Mouse (Mus musculus): ENCODE measurements at regions not wholly inside any gene's neighbourhood (a gene's known extent, or its start where the extent isn't known, plus 50 kb on each side); places are given as distances from the start of the nearest gene placed in this dataset.

- Histone ChIP-seq H3K27ac (ENCODE audit: insufficient read depth, low read depth, low read length) (no peak overlapping the region), H3K4me3 (ENCODE audit: insufficient read depth, low read depth, low read length) (no peak overlapping the region), H3K4me1 (ENCODE audit: control insufficient read depth, insufficient read depth, low read length) (no peaks in the 10 kb centered on the region)
- 3% methylated on average over 1 of the region's 1 CpGs for WGBS
- no peak for TF ChIP-seq CTCF (IDR thresholded peaks at IDR 0.05; ENCODE audit: insufficient read depth, low read depth, low read length)
- TF ChIP-seq POLR2A (IDR thresholded peaks at IDR 0.05; ENCODE audit: insufficient read depth, low read depth, low read length): no peak
Observed at GRCm38 (mm10) chr16:39512774-39513173, 471.4 kb upstream of the Lsamp start.

DNA sequence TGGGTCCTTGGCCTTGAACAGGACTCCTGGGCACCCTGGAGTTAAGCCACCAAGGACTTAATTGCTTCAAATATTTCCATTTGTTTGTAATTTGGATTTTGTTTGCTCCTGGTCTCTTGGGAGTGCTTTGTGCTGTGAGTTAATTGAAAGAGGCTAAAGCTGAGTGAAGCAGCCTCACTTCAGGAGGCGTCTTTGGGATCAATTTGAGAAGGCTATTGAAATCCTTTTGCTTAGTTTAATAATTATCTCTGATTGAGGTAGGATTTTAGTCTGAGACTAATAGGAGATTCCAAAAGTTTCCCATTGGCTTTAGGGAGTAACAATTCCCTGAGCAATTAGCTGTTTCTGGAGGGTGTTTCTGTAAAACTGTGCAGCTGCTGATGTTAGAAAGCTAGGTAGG lies 470.5 kb upstream of the Lsamp start:
- Histone ChIP-seq H3K27ac (ENCODE audit: insufficient read depth, low read depth, low read length) (no peak overlapping the region), H3K4me1 (ENCODE audit: control insufficient read depth, insufficient read depth, low read length) (no peaks in the 10 kb centered on the region), H3K4me3 (ENCODE audit: insufficient read depth, low read depth, low read length) (no peak overlapping the region)
- no peak for TF ChIP-seq POLR2A (IDR thresholded peaks at IDR 0.05; ENCODE audit: insufficient read depth, low read depth, low read length)
- no peak for TF ChIP-seq CTCF (IDR thresholded peaks at IDR 0.05; ENCODE audit: insufficient read depth, low read depth, low read length)
- 69% methylated on average over 1 of the region's 1 CpGs for WGBS

DNA sequence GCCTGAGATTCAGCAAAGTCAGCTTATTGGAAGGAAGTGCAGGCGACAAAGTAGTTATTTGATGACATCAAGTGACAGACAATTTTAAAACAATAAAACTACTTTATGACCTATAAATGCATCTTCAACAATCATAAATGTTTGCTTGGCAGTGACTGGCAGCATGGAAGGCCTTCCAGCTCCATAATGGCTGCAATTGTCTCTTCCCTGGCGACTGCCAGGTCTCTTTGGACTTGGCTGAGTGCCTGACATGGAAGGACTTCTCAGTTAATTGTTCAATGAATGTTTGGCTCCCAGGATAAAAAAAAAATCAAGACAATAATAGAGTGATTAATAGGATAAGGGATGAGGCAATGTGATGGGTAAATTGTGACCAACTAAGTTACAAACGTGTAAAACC lies 453.1 kb upstream of the Lsamp start:
- TF ChIP-seq POLR2A (IDR thresholded peaks at IDR 0.05; ENCODE audit: insufficient read depth, low read depth, low read length) (no peak), CTCF (IDR thresholded peaks at IDR 0.05; ENCODE audit: insufficient read depth, low read depth, low read length) (no peak)
- H3K27ac ChIP-seq (ENCODE audit: insufficient read depth, low read depth, low read length): no peak overlapping the region
- no peaks in the 10 kb centered on the region for H3K4me1 ChIP-seq (ENCODE audit: control insufficient read depth, insufficient read depth, low read length)
- no peak overlapping the region for H3K4me3 ChIP-seq (ENCODE audit: insufficient read depth, low read depth, low read length)
- WGBS: 66% methylated on average over 3 of the region's 3 CpGs

GRCm38 (mm10) chr16:39532770-39533169 lies 451.4 kb upstream of the Lsamp start:
- 89% methylated on average over 3 of the region's 3 CpGs for WGBS
- no peak for TF ChIP-seq CTCF (IDR thresholded peaks at IDR 0.05; ENCODE audit: insufficient read depth, low read depth, low read length)
- no peak overlapping the region for H3K27ac ChIP-seq (ENCODE audit: insufficient read depth, low read depth, low read length)
- H3K4me1 ChIP-seq (ENCODE audit: control insufficient read depth, insufficient read depth, low read length): no peaks in the 10 kb centered on the region
- no peak overlapping the region for H3K4me3 ChIP-seq (ENCODE audit: insufficient read depth, low read depth, low read length)

DNA sequence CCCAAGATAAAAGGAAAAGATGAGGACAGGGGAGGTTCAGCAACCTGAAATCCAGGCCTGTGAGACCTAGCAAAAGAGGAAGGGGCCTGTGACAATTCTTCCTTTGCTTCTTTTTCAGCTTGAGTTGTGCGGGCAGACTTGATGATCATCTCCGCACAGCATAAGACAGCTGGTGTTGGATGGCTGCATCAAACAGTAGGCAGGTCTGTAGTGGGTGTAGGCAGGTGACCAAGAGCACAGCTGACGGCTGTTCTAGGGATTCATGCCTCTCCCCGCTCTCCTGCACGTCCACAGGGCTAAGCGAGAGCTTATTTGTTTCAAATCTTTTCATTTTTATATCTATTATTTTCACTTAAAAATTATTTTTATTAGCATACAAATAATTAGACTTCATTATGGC lies 450.8 kb upstream of the Lsamp start:
- no peak overlapping the region for H3K27ac ChIP-seq (ENCODE audit: insufficient read depth, low read depth, low read length)
- 94% methylated on average over 6 of the region's 6 CpGs for WGBS
- TF ChIP-seq POLR2A (IDR thresholded peaks at IDR 0.05; ENCODE audit: insufficient read depth, low read depth, low read length): no peak
- TF ChIP-seq CTCF (IDR thresholded peaks at IDR 0.05; ENCODE audit: insufficient read depth, low read depth, low read length): no peak
- H3K4me1 ChIP-seq (ENCODE audit: control insufficient read depth, insufficient read depth, low read length): no peaks in the 10 kb centered on the region
- no peak overlapping the region for H3K4me3 ChIP-seq (ENCODE audit: insufficient read depth, low read depth, low read length)

DNA sequence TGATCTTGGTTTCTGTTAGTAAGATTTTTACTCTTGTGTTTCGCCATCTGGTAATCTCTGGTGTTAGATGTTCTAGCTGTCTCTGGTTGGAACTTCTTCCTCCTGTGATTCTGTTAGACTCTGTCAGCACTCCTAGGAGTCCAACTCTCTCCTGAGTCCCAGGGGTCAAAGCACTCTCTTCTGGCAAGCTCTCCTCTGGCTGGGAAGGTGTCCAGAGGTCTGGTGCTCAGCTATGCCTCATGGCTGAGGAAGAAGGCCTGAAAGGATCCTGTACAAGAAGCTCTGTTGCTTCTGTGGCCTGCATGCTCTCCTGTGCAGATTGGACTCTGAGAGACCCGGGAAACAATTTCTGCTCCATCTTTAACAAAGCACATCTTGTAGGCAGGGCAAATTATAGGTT lies 430.8 kb upstream of the Lsamp start:
- Histone ChIP-seq H3K27ac (ENCODE audit: insufficient read depth, low read depth, low read length) (peak overlapping the region; percentile 40; the same call in 1 of the 2 replicates), H3K4me1 (ENCODE audit: control insufficient read depth, insufficient read depth, low read length) (peaks cover 3% of the 10 kb centered on the region), H3K4me3 (ENCODE audit: insufficient read depth, low read depth, low read length) (no peak overlapping the region)
- WGBS: 60% methylated on average over 2 of the region's 2 CpGs
- TF ChIP-seq POLR2A (IDR thresholded peaks at IDR 0.05; ENCODE audit: insufficient read depth, low read depth, low read length) (no peak), CTCF (IDR thresholded peaks at IDR 0.05; ENCODE audit: insufficient read depth, low read depth, low read length) (no peak)

- 38% methylated on average over 6 of the region's 6 CpGs for WGBS
- no peak for TF ChIP-seq CTCF (IDR thresholded peaks at IDR 0.05; ENCODE audit: insufficient read depth, low read depth, low read length)
- no peak for TF ChIP-seq POLR2A (IDR thresholded peaks at IDR 0.05; ENCODE audit: insufficient read depth, low read depth, low read length)
- Histone ChIP-seq H3K4me3 (ENCODE audit: insufficient read depth, low read depth, low read length) (no peak overlapping the region), H3K4me1 (ENCODE audit: control insufficient read depth, insufficient read depth, low read length) (no peaks in the 10 kb centered on the region), H3K27ac (ENCODE audit: insufficient read depth, low read depth, low read length) (no peak overlapping the region)
Observed at GRCm38 (mm10) chr16:39576620-39577019, 407.5 kb upstream of the Lsamp start.

- Histone ChIP-seq H3K27ac (ENCODE audit: insufficient read depth, low read depth, low read length) (no peak overlapping the region), H3K4me3 (ENCODE audit: insufficient read depth, low read depth, low read length) (no peak overlapping the region), H3K4me1 (ENCODE audit: control insufficient read depth, insufficient read depth, low read length) (no peaks in the 10 kb centered on the region)
- no peak for TF ChIP-seq CTCF (IDR thresholded peaks at IDR 0.05; ENCODE audit: insufficient read depth, low read depth, low read length)
- TF ChIP-seq POLR2A (IDR thresholded peaks at IDR 0.05; ENCODE audit: insufficient read depth, low read depth, low read length): no peak
- 71% methylated on average over 1 of the region's 1 CpGs for WGBS
Observed at GRCm38 (mm10) chr16:39579621-39580020, 404.5 kb upstream of the Lsamp start.
